Mouse (Mus musculus) MEL (cell line): ENCODE measurements around the gene Snap91. TPM values are rescaled to one million over a fixed set of nuclear protein-coding genes. Genes with fewer than 3 reads are reported as not detected.

Experiments
- DNase-seq: peaks from one replicate; pipeline ENCODE4 v3.0.0; 2011; ENCODE audit warnings: low read depth, low spot score
- H3K27ac ChIP-seq: 2 replicates; pipeline ENCODE4 v1.5.1; 2012; ENCODE audit warnings: low read depth, mild to moderate bottlenecking, control low read depth, low read length, moderate library complexity; ENCODE audit not compliant: control insufficient read depth
- H3K27me3 ChIP-seq, 2 experiments: fragments of 150-350 bp in 1 of 2; sonication (generic) in 1 of 2; 2 replicates each; pipeline ENCODE4 v1.6.1; 2012; ENCODE audit warnings: low read length in 2 of 2, mild to moderate bottlenecking in 2 of 2, improper control_type of control experiment in 1 of 2, moderate library complexity in 1 of 2; ENCODE audit not compliant: insufficient read depth in 2 of 2, control insufficient read depth in 1 of 2
- H3K36me3 ChIP-seq, 2 experiments: 2 replicates each; pipeline ENCODE4 v1.6.1; 2012 to 2014; ENCODE audit warnings: low read length in 2 of 2, improper control_type of control experiment in 1 of 2, inconsistent platforms in 1 of 2, mild to moderate bottlenecking in 1 of 2; ENCODE audit not compliant: insufficient read depth in 2 of 2, control insufficient read depth in 1 of 2
- H3K4me1 ChIP-seq, 2 experiments: fragments of 150-350 bp in 1 of 2; sonication (generic) in 1 of 2; 2 replicates each; pipeline ENCODE4 v1.6.1; 2012; ENCODE audit warnings: low read length in 2 of 2, improper control_type of control experiment in 1 of 2, mild to moderate bottlenecking in 1 of 2; ENCODE audit not compliant: insufficient read depth in 2 of 2, control insufficient read depth in 1 of 2
- H3K4me3 ChIP-seq, 2 experiments: fragments of 150-350 bp in 1 of 2; sonication (generic) in 1 of 2; 2 replicates each; pipeline ENCODE4 v1.5.1; 2012; ENCODE audit warnings: low read depth in 2 of 2, low read length in 2 of 2, mild to moderate bottlenecking in 2 of 2, moderate library complexity in 2 of 2, control low read depth in 1 of 2, improper control_type of control experiment in 1 of 2; ENCODE audit not compliant: control insufficient read depth in 1 of 2, insufficient read depth in 1 of 2
- H3K79me2 ChIP-seq: 2 replicates; pipeline ENCODE4 v1.6.1; 2012; ENCODE audit warnings: mild to moderate bottlenecking, low read length, moderate library complexity; ENCODE audit not compliant: control insufficient read depth, poor library complexity, insufficient read depth
- H3K9ac ChIP-seq: 2 replicates; pipeline ENCODE4 v1.6.1; 2012; ENCODE audit warnings: low read depth, mild to moderate bottlenecking, control low read depth, low read length, moderate library complexity; ENCODE audit not compliant: control insufficient read depth, poor library complexity, severe bottlenecking
- H3K9me3 ChIP-seq: fragments of 150-350 bp; sonication (generic); replicated peaks from 2 replicates; pipeline ENCODE4 v1.6.1; 2012; ENCODE audit warnings: mild to moderate bottlenecking, low read length, improper control_type of control experiment, moderate library complexity; ENCODE audit not compliant: insufficient read depth
- BHLHE40 ChIP-seq: IDR thresholded peaks from 2 replicates; pipeline ENCODE4 v1.6.1; 2012; ENCODE audit warnings: low read depth, mild to moderate bottlenecking, inconsistent platforms, low read length, improper control_type of control experiment, borderline replicate concordance
- ELF1 ChIP-seq: IDR thresholded peaks from 2 replicates; pipeline ENCODE4 v1.6.1; 2014; ENCODE audit warnings: low read depth, mild to moderate bottlenecking, inconsistent platforms, low read length, improper control_type of control experiment, moderate library complexity
- EP300 ChIP-seq, 2 experiments: IDR thresholded peaks; 2 replicates each; pipeline ENCODE4 v1.6.1; 2011; ENCODE audit warnings: improper control_type of control experiment in 2 of 2, low read length in 2 of 2, low read depth in 1 of 2, mild to moderate bottlenecking in 1 of 2
- GABPA ChIP-seq: IDR thresholded peaks from 2 replicates; pipeline ENCODE4 v1.6.1; 2012; ENCODE audit warnings: low read depth, mild to moderate bottlenecking, inconsistent platforms, low read length, improper control_type of control experiment, moderate library complexity
- GATA1 ChIP-seq: IDR thresholded peaks from 2 replicates; pipeline ENCODE4 v1.6.1; 2011; ENCODE audit warnings: low read depth, low read length, improper control_type of control experiment
- KAT2A ChIP-seq: conservative IDR thresholded peaks from 2 replicates; pipeline ENCODE4 v1.6.1; 2012; ENCODE audit warnings: low read depth, low read length, improper control_type of control experiment, inconsistent platforms
- MAFK ChIP-seq: IDR thresholded peaks from 2 replicates; pipeline ENCODE4 v1.6.1; 2011; ENCODE audit warnings: low read depth, mild to moderate bottlenecking, low read length, improper control_type of control experiment, borderline replicate concordance
- MXI1 ChIP-seq: IDR thresholded peaks from 2 replicates; pipeline ENCODE4 v1.6.1; 2011; ENCODE audit warnings: mild to moderate bottlenecking, low read depth, low read length, improper control_type of control experiment
- MYB ChIP-seq: IDR thresholded peaks from 2 replicates; pipeline ENCODE4 v1.6.1; 2011; ENCODE audit warnings: mild to moderate bottlenecking, low read depth, low read length, improper control_type of control experiment
- NRF1 ChIP-seq: IDR thresholded peaks from 2 replicates; pipeline ENCODE4 v1.6.1; 2014; ENCODE audit warnings: low read depth, mild to moderate bottlenecking, inconsistent platforms, low read length, improper control_type of control experiment, moderate library complexity; ENCODE audit not compliant: poor library complexity, insufficient read depth, severe bottlenecking
- RCOR1 ChIP-seq: IDR thresholded peaks from 2 replicates; pipeline ENCODE4 v1.6.1; 2012; ENCODE audit warnings: low read depth, mild to moderate bottlenecking, inconsistent platforms, low read length, improper control_type of control experiment
- SMC3 ChIP-seq: IDR thresholded peaks from 2 replicates; pipeline ENCODE4 v1.6.1; 2011; ENCODE audit warnings: low read depth, low read length, improper control_type of control experiment
- TAL1 ChIP-seq: IDR thresholded peaks from 2 replicates; pipeline ENCODE4 v1.6.1; 2012; ENCODE audit warnings: mild to moderate bottlenecking, inconsistent platforms, low read length, moderate library complexity, mixed read lengths
- UBTF ChIP-seq: IDR thresholded peaks from 2 replicates; pipeline ENCODE4 v1.6.1; 2012; ENCODE audit warnings: low read depth, mild to moderate bottlenecking, inconsistent platforms, low read length, improper control_type of control experiment, moderate library complexity, borderline replicate concordance; ENCODE audit not compliant: insufficient read depth
- USF2 ChIP-seq, 2 experiments: IDR thresholded peaks; 2 replicates each; pipeline ENCODE4 v1.6.1; 2011 to 2012; ENCODE audit warnings: improper control_type of control experiment in 2 of 2, low read length in 2 of 2, borderline replicate concordance in 1 of 2, inconsistent platforms in 1 of 2, low read depth in 1 of 2, mild to moderate bottlenecking in 1 of 2; ENCODE audit not compliant: insufficient read depth in 1 of 2
- ZC3H11A ChIP-seq: IDR thresholded peaks from 2 replicates; pipeline ENCODE4 v1.6.1; 2012; ENCODE audit warnings: low read depth, mild to moderate bottlenecking, inconsistent platforms, low read length, improper control_type of control experiment
- ZMIZ1 ChIP-seq: IDR thresholded peaks from 2 replicates; pipeline ENCODE4 v1.6.1; 2012; ENCODE audit warnings: low read depth, mild to moderate bottlenecking, inconsistent platforms, low read length, improper control_type of control experiment, moderate library complexity
- polyA plus RNA-seq, 2 experiments: library from polyadenylated mRNA; stranded (reverse) in 1 of 2; unstranded in 1 of 2; fragments of >175 nt in 1 of 2; fragments of >200 nt in 1 of 2; gene quantifications; 2 replicates each; pipeline versions ENCODE4 v1.2.1 to v1.2.4; 2012; ENCODE audit warnings: low replicate concordance in 2 of 2, low read depth in 1 of 2; ENCODE audit not compliant: insufficient read length in 2 of 2, insufficient read depth in 1 of 2, missing spikeins in 1 of 2
- total RNA-seq: library from RNA; depleted of rRNA; stranded (reverse); fragments of 300-350 nt; gene quantifications from 2 replicates; pipeline ENCODE4 v1.2.3, GENCODE M21; 2012

Gene Snap91
- total and polyA plus RNA-seq, 3 experiments = not detected

DNA sequence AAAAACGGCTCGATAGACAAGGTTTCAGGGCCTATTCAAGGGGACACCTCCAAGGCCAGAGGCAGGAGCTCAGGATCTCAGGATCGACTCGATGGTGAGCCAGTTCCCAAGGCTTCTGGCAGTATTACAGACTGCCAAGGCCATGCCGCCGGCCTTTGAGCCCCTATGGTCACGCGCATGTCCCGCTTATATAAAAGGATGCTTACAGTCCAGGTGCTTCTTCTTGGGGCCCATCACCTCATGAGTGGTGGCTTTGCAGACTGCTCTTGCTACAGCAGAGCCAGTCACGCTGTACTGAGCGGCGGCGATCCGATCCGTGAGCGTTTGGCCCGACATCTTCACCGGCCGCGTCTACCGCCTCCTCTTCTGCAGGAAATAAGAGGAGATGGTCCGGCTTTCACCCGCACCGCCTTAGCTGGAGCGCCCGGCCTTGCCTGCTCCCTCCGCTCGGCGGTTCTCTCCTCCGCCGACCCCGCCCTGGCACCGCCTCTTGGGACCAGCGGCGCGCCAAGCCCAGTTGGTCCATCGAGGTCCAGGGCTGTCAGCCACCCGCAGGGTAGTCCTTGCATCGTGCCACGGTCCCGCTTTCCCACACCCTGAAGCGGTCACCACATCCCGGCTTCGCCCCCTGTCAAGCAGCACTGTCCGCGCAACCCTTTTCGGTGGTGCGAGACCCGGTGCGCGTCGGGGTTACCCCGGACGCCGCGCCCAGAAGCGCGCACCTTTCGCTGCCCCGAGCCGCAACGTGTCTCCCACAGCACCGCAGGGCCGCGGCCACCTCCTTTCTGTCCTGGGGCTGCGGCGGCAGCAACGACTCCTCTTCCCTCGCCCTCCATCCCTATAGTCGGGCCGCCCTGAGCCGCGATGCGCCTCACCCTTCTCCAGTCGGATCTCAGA, 990 bp downstream of the Snap91 start:
- no peaks in the 10 kb centered on the region for H3K27me3 ChIP-seq
- no peaks in the 10 kb centered on the region for H3K79me2 ChIP-seq
- H3K9ac ChIP-seq = no peak overlapping the region
- no peaks in the 10 kb centered on the region for H3K36me3 ChIP-seq
- H3K4me3 ChIP-seq = no peak overlapping the region
- H3K27ac ChIP-seq = no peak overlapping the region
- TF ChIP-seq RCOR1 = no peak
- no peak for TF ChIP-seq NRF1
- TF ChIP-seq ELF1 = no peak
- TF ChIP-seq TAL1 = no peak
- no peak for TF ChIP-seq BHLHE40
- TF ChIP-seq EP300 (IDR thresholded peaks at IDR 0.05; ENCODE audit: low read depth in 1 of 2, low read length in 2 of 2) = no peak
- no peak for TF ChIP-seq GATA1
- no peak for TF ChIP-seq GABPA
- no peak for TF ChIP-seq ZC3H11A
- no peak for TF ChIP-seq MXI1
- TF ChIP-seq MAFK = no peak
- no peak for TF ChIP-seq MYB
- TF ChIP-seq UBTF = no peak
- TF ChIP-seq KAT2A = no peak
- no peak for TF ChIP-seq SMC3
- TF ChIP-seq ZMIZ1 = no peak
- no peak for TF ChIP-seq USF2 (IDR thresholded peaks at IDR 0.05; ENCODE audit: borderline replicate concordance in 1 of 2, insufficient read depth in 1 of 2, low read depth in 1 of 2, low read length in 2 of 2)
- no peaks in the 10 kb centered on the region for H3K4me1 ChIP-seq
- DNase-seq = no peak
- no peaks in the 10 kb centered on the region for H3K9me3 ChIP-seq

DNA sequence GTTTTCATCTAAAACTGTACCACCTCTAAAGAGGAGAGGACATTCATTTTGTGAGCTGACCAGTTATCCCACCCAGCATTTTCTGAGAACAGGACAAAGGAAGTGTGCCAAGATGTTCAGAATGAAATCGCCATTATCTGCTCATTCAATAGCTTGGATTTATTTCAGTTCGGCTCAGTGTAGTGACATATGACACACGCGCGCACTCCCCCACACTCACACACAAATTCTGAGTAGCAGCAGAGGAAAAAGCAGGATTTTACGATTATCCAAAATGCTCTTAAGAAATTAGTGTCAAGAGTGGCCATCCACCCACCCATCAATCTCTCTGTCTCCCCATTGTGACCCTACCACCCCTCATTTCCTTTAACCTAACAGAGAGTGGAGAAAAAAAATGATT, 1.7 kb downstream of the Snap91 start:
- H3K9me3 ChIP-seq = no peaks in the 10 kb centered on the region
- H3K4me3 ChIP-seq = no peak overlapping the region
- H3K9ac ChIP-seq = no peak overlapping the region
- no peaks in the 10 kb centered on the region for H3K27me3 ChIP-seq
- no peak for DNase-seq
- H3K27ac ChIP-seq = no peak overlapping the region
- no peaks in the 10 kb centered on the region for H3K36me3 ChIP-seq
- H3K4me1 ChIP-seq = no peaks in the 10 kb centered on the region
- no peak for TF ChIP-seq USF2 (IDR thresholded peaks at IDR 0.05; ENCODE audit: borderline replicate concordance in 1 of 2, insufficient read depth in 1 of 2, low read depth in 1 of 2, low read length in 2 of 2)
- TF ChIP-seq MAFK = no peak
- no peak for TF ChIP-seq GABPA
- no peak for TF ChIP-seq MYB
- TF ChIP-seq, all 39 proteins: peak for 0
- no peaks in the 10 kb centered on the region for H3K79me2 ChIP-seq
